Mouse (Mus musculus): ENCODE measurements around the gene Aknad1.

- TF ChIP-seq POLR2A (IDR thresholded peaks at IDR 0.05; ENCODE audit: borderline replicate concordance, low read depth, low read length): no peak
- TF ChIP-seq CTCF (IDR thresholded peaks at IDR 0.05; ENCODE audit: low read depth, low read length): no peak
Measured at GRCm38 (mm10) chr3:108694321-108694720, 45.1 kb upstream of the Aknad1 start.

All from bone marrow macrophage, adult 2 months (primary cell).